Mouse (Mus musculus) kidney, postnatal 0 days (tissue): Measurements from ENCODE around the gene Hnrnpa3. TPM values are rescaled to one million over a fixed set of nuclear protein-coding genes. Genes with fewer than 3 reads are reported as not detected.

Experiments used
- ATAC-seq: fragments of 200-750 bp; cut with Nextera tagmentation; replicated peaks from 2 replicates; pipeline ENCODE4 v1.8.0; 2017; ENCODE audit warnings: low read depth, moderate number of reproducible peaks, moderate TSS enrichment, moderate library complexity; ENCODE audit not compliant: low FRiP score
- DNase-seq: peaks from one replicate; pipeline ENCODE4 v3.0.0-alpha.2; 2016; ENCODE audit warnings: low spot score
- H3K27ac ChIP-seq: fragments of 300-500 bp; sonication (generic); 2 replicates; pipeline ENCODE4 v1.5.1; 2014; ENCODE audit warnings: mild to moderate bottlenecking
- H3K27me3 ChIP-seq: fragments of 300-500 bp; sonication (generic); 2 replicates; pipeline ENCODE4 v1.6.1; 2014; ENCODE audit warnings: low read length, mixed read lengths; ENCODE audit not compliant: insufficient read depth
- H3K36me3 ChIP-seq: fragments of 300-500 bp; sonication (generic); 2 replicates; pipeline ENCODE4 v1.6.1; 2014; ENCODE audit warnings: low read length, mixed read lengths; ENCODE audit not compliant: insufficient read depth
- H3K4me1 ChIP-seq: fragments of 300-500 bp; sonication (generic); replicated peaks from 2 replicates; pipeline ENCODE4 v1.6.1; 2014; ENCODE audit warnings: antibody characterized with exemption, low read length, mixed read lengths; ENCODE audit not compliant: insufficient read depth
- H3K4me2 ChIP-seq: fragments of 300-500 bp; sonication (generic); 2 replicates; pipeline ENCODE4 v1.6.1; 2014; ENCODE audit warnings: mild to moderate bottlenecking, low read length, moderate library complexity, mixed read lengths
- H3K4me3 ChIP-seq: fragments of 300-500 bp; sonication (generic); replicated peaks from 2 replicates; pipeline ENCODE4 v1.5.1; 2014; ENCODE audit warnings: low read depth, low read length
- H3K9ac ChIP-seq: fragments of 300-500 bp; sonication (generic); 2 replicates; pipeline ENCODE4 v1.6.1; 2014; ENCODE audit warnings: low read depth, low read length
- H3K9me3 ChIP-seq: fragments of 300-500 bp; sonication (generic); replicated peaks from 2 replicates; pipeline ENCODE4 v1.6.1; 2016; ENCODE audit warnings: low read length, inconsistent platforms, mixed read lengths
- CTCF ChIP-seq: IDR thresholded peaks from 2 replicates; pipeline ENCODE4 v1.5.1; 2016; ENCODE audit warnings: antibody characterized with exemption, low read depth, mild to moderate bottlenecking, moderate library complexity
- WGBS: fragments of 180-500 bp; shearing (Covaris S2); extraction: QIAGEN DNeasy Blood & Tissue Kit; methylation state at CpG from one replicate; pipeline ENCODE4 v1.1.7; 2014; 5-methylcytosine and 5-hydroxymethylcytosine counted together
- polyA plus RNA-seq: library from polyadenylated mRNA; unstranded; fragments of >200 nt; fragmentation: Nextera tagmentation; extraction: Ambion mirVana; gene quantifications from 2 replicates; pipeline ENCODE4 v1.2.1, GENCODE M21; 2015

Gene Hnrnpa3
- polyA plus RNA-seq, 1 experiment from 2014 or later: 240 TPM

- peak overlapping the region; percentile 86 for H3K9ac ChIP-seq
- H3K4me1 ChIP-seq: peaks cover 11% of the 10 kb centered on the region; the same call in 1 of the 2 replicates
- H3K27me3 ChIP-seq: no peaks in the 10 kb centered on the region
- ATAC-seq: no peak
- peak overlapping the region; percentile 76 for H3K4me2 ChIP-seq
- H3K36me3 ChIP-seq: 0 out of 2 replicates have a peak, but pooled peaks cover 4% of the 10 kb centered on the region
- WGBS: 3% methylated on average over 18 of the region's 18 CpGs
- no peak for TF ChIP-seq CTCF
- peak; percentile 69 for DNase-seq
- peak overlapping the region; percentile 57 for H3K4me3 ChIP-seq
- H3K9me3 ChIP-seq: no peaks in the 10 kb centered on the region
- peak overlapping the region; percentile 99 for H3K27ac ChIP-seq
These were observed 962 bp upstream of the Hnrnpa3 start for GRCm38 (mm10) chr2:75657907-75658691.

DNA sequence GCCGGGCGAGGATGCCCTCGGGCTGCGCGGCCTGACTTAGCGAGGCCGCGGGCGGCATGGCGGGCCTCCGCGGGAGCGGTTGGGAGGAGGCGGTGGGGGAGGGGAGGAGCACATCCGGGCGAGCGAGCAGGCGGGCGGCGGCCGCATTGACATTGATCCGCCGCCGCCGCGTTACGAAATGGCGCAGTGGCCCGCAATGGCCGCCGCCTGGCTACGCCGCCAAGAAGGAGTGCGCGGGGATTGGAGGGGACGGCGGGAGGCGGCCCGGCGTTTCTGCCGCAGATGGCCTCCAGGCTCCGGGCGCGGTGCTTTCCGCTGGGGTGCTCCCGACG lies 534 bp downstream of the Hnrnpa3 start:
- Histone ChIP-seq H3K27ac (peak overlapping the region; percentile 98), H3K27me3 (no peaks in the 10 kb centered on the region), H3K9me3 (no peaks in the 10 kb centered on the region), H3K4me1 (peaks cover 11% of the 10 kb centered on the region; the same call in 1 of the 2 replicates), H3K36me3 (peaks cover 15% of the 10 kb centered on the region), H3K4me2 (peak overlapping the region; percentile 77), H3K4me3 (peak overlapping the region; percentile 95), H3K9ac (peak overlapping the region; percentile 99)
- ATAC-seq (peak; percentile 65), DNase-seq (peak; percentile 90)
- TF ChIP-seq CTCF: no peak
- WGBS: 0% methylated on average over 29 of the region's 47 CpGs

- peaks cover 15% of the 10 kb centered on the region for H3K36me3 ChIP-seq
- H3K9me3 ChIP-seq: no peaks in the 10 kb centered on the region
- peaks cover 8% of the 10 kb centered on the region; the same call in 1 of the 2 replicates for H3K4me1 ChIP-seq
- peak overlapping the region; percentile 99 for H3K9ac ChIP-seq
- no peak for ATAC-seq
- no peak for DNase-seq
- H3K27ac ChIP-seq: peak overlapping the region; percentile 98; the same call in 1 of the 2 replicates
- H3K4me3 ChIP-seq: peak overlapping the region; percentile 95
- TF ChIP-seq CTCF: no peak
- peak overlapping the region; percentile 77 for H3K4me2 ChIP-seq
- no peaks in the 10 kb centered on the region for H3K27me3 ChIP-seq
- under 1% methylated on average over 15 of the region's 15 CpGs for WGBS
These were observed 1.3 kb downstream of the Hnrnpa3 start for GRCm38 (mm10) chr2:75660255-75660948.

- H3K36me3 ChIP-seq: peaks cover 15% of the 10 kb centered on the region
- H3K4me3 ChIP-seq: peak overlapping the region; percentile 95
- H3K4me1 ChIP-seq: peaks cover 8% of the 10 kb centered on the region; the same call in 1 of the 2 replicates
- ATAC-seq: no peak
- H3K27ac ChIP-seq: no peak overlapping the region
- WGBS: 15% methylated on average over 2 of the region's 2 CpGs
- H3K9me3 ChIP-seq: no peaks in the 10 kb centered on the region
- no peak for TF ChIP-seq CTCF
- H3K4me2 ChIP-seq: peak overlapping the region; percentile 77
- DNase-seq: no peak
- H3K27me3 ChIP-seq: no peaks in the 10 kb centered on the region
- no peak overlapping the region for H3K9ac ChIP-seq
These were observed 2.0 kb downstream of the Hnrnpa3 start for GRCm38 (mm10) chr2:75661106-75661505.

DNA sequence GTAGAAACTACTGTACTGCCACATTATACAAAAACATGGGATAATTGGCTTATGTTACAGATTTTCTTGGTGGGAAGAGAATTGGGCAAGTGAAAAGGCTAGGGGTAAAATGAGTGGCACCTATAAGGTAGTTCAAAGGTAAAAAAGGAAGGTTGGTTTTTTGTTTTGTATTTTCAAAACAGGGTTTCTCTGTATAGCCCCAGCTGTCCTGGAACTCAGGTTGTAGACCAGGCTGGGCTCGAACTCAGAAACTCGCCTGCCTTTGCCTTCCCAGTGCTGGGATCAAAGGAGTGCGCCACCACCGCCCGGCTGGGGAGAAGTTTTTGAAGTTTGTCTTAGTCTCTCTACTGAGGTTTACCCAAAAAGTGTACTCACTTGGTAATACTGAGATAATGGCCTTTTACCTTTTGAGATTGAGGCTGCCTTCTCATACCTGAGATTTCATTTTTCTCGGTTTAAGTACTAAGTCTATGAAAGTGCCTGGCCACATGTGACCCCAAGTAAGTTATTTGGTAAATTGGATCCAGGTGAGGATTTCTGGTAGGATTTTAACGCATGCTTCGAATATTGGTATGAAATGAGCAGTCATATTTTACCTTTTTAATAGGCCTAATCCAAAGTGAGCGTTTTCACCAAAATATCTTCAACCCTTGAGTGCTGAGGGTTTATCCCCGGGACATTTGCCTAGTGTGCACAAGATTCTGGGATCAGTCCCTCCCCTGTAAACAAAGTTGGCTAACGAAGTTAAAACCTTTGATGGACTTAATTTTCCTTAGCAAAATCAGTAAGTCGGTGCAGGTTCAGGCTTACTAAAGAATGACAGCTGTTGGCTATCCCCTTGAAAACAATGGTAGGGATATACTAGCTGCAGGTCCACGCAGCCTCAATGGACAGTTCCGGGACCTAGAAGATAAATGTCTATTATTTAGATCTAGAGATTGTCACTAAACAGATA lies 10.7 kb downstream of the Hnrnpa3 start:
- 49% methylated on average over 14 of the region's 14 CpGs for WGBS
- TF ChIP-seq CTCF: 0 out of 2 replicates have a peak, but pooled peaks have one; percentile 1
- H3K27me3 ChIP-seq: no peaks in the 10 kb centered on the region
- ATAC-seq: 0 out of 2 replicates have a peak, but pooled peaks have one; percentile 15
- no peak overlapping the region for H3K27ac ChIP-seq
- H3K4me1 ChIP-seq: no peaks in the 10 kb centered on the region
- DNase-seq: peak; percentile 28
- H3K36me3 ChIP-seq: no peaks in the 10 kb centered on the region
- H3K9me3 ChIP-seq: no peaks in the 10 kb centered on the region
- no peak overlapping the region for H3K4me3 ChIP-seq
- no peak overlapping the region for H3K9ac ChIP-seq
- H3K4me2 ChIP-seq: no peak overlapping the region
